Mouse (Mus musculus) embryonic fibroblast, embryonic 13.5 days (primary cell): ENCODE results near the gene Hoxa4.
A peak's percentile ranks its signal among the peaks of the same experiment; 100 is the strongest.

ENCODE experiments used
- CTCF ChIP-seq: IDR thresholded peaks from 2 replicates; pipeline ENCODE4 v1.5.1; 2011; ENCODE audit warnings: mild to moderate bottlenecking, control low read depth, low read length, moderate library complexity, borderline replicate concordance; ENCODE audit not compliant: insufficient read depth
- POLR2A ChIP-seq: IDR thresholded peaks from 2 replicates; pipeline ENCODE4 v1.6.1; 2011; ENCODE audit warnings: low read depth, mild to moderate bottlenecking, control low read depth, low read length, moderate library complexity

DNA sequence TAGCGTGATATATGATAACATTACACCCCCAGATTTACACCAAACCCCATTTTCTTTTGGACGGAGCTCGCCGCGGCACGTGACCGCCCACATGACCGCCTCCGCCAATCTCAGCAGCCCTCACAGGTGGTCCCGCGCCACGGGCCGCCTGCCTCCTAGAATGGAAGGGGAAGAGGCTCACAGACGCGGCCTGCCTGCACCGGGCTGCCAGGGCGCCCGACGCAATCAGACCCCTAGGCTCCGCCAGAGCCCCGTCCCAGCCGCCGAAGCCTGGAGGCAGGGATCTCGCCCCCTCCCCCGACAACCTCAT, 25.9 kb upstream of the Hoxa4 start:
- TF ChIP-seq CTCF = no peak
- TF ChIP-seq POLR2A = peak; percentile 69
